9 mouse cellular contexts compared by ENCODE assay signal in genomic region chr15:101077001-101077812, GRCm38 (mm10). TPM values are rescaled to one million over a fixed set of nuclear protein-coding genes. Genes with fewer than 3 reads are reported as not detected.
DNase-seq lines count a peak whose midpoint lies in the region; ATAC-seq lines count a peak whose summit lies in the region.
"Had no signal": no experiment of that assay in that cellular context is flagged by ENCODE, and none has a peak within 500 bp of the region (broad histone marks: within the 10 kb centered on the region; RNA-seq: fewer than 3 reads in every experiment).

No protein-coding gene starts in this region.

- H3K27me3 ChIP-seq in embryonic facial prominence, embryonic 13.5 days: peaks cover 6% of the 10 kb centered on the region; the same call in 1 of the 2 replicates
- H3K27me3 ChIP-seq in midbrain, embryonic 13.5 days: peaks cover 15% of the 10 kb centered on the region
- H3K27me3 ChIP-seq: Patski had no signal

- peaks cover 67% of the 10 kb centered on the region for H3K4me1 ChIP-seq in embryonic facial prominence, embryonic 13.5 days
- peaks cover 54% of the 10 kb centered on the region for H3K4me1 ChIP-seq in midbrain, embryonic 13.5 days (replicated peaks)

- 2% methylated on average over 34 of the region's 34 CpGs for WGBS in embryonic facial prominence, embryonic 13.5 days
- WGBS in midbrain, embryonic 13.5 days: under 1% methylated on average over 34 of the region's 34 CpGs

- ATAC-seq in embryonic facial prominence, embryonic 13.5 days (ENCODE audit: insufficient number of reproducible peaks, insufficient read depth, low FRiP score, low TSS enrichment, low read depth): no peak
- ATAC-seq in midbrain, embryonic 13.5 days: peak; percentile 27

- H3K4me3 ChIP-seq in embryonic facial prominence, embryonic 13.5 days: peak overlapping the region; percentile 83
- H3K4me3 ChIP-seq in midbrain, embryonic 13.5 days (replicated peaks): peak overlapping the region; percentile 65

- peak; percentile 42 for DNase-seq in kidney, adult 11 months
- no peak for DNase-seq in kidney, adult 8-10 months
- DNase-seq in kidney, adult 18-20 months: peak; percentile 62
- DNase-seq in Muller cell, postnatal 12 days (ENCODE audit: inconsistent ontology term): no peak
- DNase-seq in layer of hippocampus, postnatal 10 days (ENCODE audit: low spot score in 2 of 2): no peak
- DNase-seq in cerebellum, postnatal 36 days: no peak

- peak overlapping the region; percentile 89 for H3K4me2 ChIP-seq in embryonic facial prominence, embryonic 13.5 days
- peak overlapping the region; percentile 84 for H3K4me2 ChIP-seq in midbrain, embryonic 13.5 days (replicated peaks)

- H3K27ac ChIP-seq in embryonic facial prominence, embryonic 13.5 days: peak overlapping the region; percentile 77
- H3K27ac ChIP-seq in midbrain, embryonic 13.5 days: peak overlapping the region; percentile 83

- no peaks in the 10 kb centered on the region for H3K36me3 ChIP-seq in embryonic facial prominence, embryonic 13.5 days
- no peaks in the 10 kb centered on the region for H3K36me3 ChIP-seq in midbrain, embryonic 13.5 days

- H3K9me3 ChIP-seq in embryonic facial prominence, embryonic 13.5 days: no peaks in the 10 kb centered on the region
- H3K9me3 ChIP-seq in midbrain, embryonic 13.5 days: no peaks in the 10 kb centered on the region

- H3K9ac ChIP-seq in embryonic facial prominence, embryonic 13.5 days: peak overlapping the region; percentile 85
- peak overlapping the region; percentile 77 for H3K9ac ChIP-seq in midbrain, embryonic 13.5 days (replicated peaks)

RNA-seq across cellular contexts. Expression of gene Fignl2, which starts 1.2 kb away (rescaled TPM):
- 0.21 and 0.28 TPM in 2 replicates for polyA plus RNA-seq in embryonic facial prominence, embryonic 13.5 days (2015; fragmentation: Nextera tagmentation; extraction: Ambion mirVana)
- polyA plus RNA-seq in midbrain, embryonic 13.5 days (2015; fragmentation: Nextera tagmentation; extraction: Ambion mirVana): 0.11 and 0.15 TPM in 2 replicates
- total RNA-seq in layer of hippocampus, postnatal 10 days (2021): 1 to 10 TPM; 1.1 to 1.2 TPM

RNA-seq across cellular contexts. Expression of gene Gm47841, which starts 30.0 kb away (rescaled TPM):
- polyA plus RNA-seq in embryonic facial prominence, embryonic 13.5 days (2015; fragmentation: Nextera tagmentation; extraction: Ambion mirVana): not detected in 2 replicates
- not detected in 2 replicates for polyA plus RNA-seq in midbrain, embryonic 13.5 days (2015; fragmentation: Nextera tagmentation; extraction: Ambion mirVana)
- total RNA-seq in layer of hippocampus, postnatal 10 days (2021): not detected

RNA-seq across cellular contexts. Expression of gene Ankrd33, which starts 38.3 kb away (rescaled TPM):
- polyA plus RNA-seq in embryonic facial prominence, embryonic 13.5 days (2015; fragmentation: Nextera tagmentation; extraction: Ambion mirVana): not detected in 2 replicates
- polyA plus RNA-seq in midbrain, embryonic 13.5 days (2015; fragmentation: Nextera tagmentation; extraction: Ambion mirVana): not detected in 2 replicates
- not detected for total RNA-seq in layer of hippocampus, postnatal 10 days (2021)
- polyA plus RNA-seq: Patski had no signal

RNA-seq across cellular contexts. Expression of gene Acvrl1, which starts 51.1 kb away (rescaled TPM):
- 9.9 and 10.1 TPM in 2 replicates for polyA plus RNA-seq in embryonic facial prominence, embryonic 13.5 days (2015; fragmentation: Nextera tagmentation; extraction: Ambion mirVana)
- polyA plus RNA-seq in midbrain, embryonic 13.5 days (2015; fragmentation: Nextera tagmentation; extraction: Ambion mirVana): 5.3 and 5.5 TPM in 2 replicates
- total RNA-seq in layer of hippocampus, postnatal 10 days (2021): 1 to 10 TPM; 9.0 to 9.8 TPM
- polyA plus RNA-seq: Patski had no signal

Comparison
In these comparisons a context has a peak if more than half of its experiments do, and no peak if none do; other contexts are left out.
1. DNase-seq: peak in kidney, adult 11 months (single experiment) and kidney, adult 18-20 months (single experiment); none in kidney, adult 8-10 months (0 of 2), Muller cell, postnatal 12 days (single experiment), layer of hippocampus, postnatal 10 days (0 of 2) and cerebellum, postnatal 36 days (0 of 2).